Mouse (Mus musculus): Measurements from ENCODE around the gene Cd3d. TPM values are rescaled to one million over a fixed set of nuclear protein-coding genes. Genes with fewer than 3 reads are reported as not detected.

Cd3d gene
- total RNA-seq, 2 experiments from 2014 or later, result 5.5 TPM; not detected in 1

- no peak for ATAC-seq (replicated peaks; ENCODE audit: low FRiP score, low TSS enrichment, poor library complexity, severe bottlenecking)
Observed at GRCm38 (mm10) chr9:44991821-44992220, 10.2 kb downstream of the Cd3d start.

- no peak for ATAC-seq (replicated peaks; ENCODE audit: low FRiP score, low TSS enrichment, poor library complexity, severe bottlenecking)
Observed at GRCm38 (mm10) chr9:44992271-44992670, 10.7 kb downstream of the Cd3d start.

DNA sequence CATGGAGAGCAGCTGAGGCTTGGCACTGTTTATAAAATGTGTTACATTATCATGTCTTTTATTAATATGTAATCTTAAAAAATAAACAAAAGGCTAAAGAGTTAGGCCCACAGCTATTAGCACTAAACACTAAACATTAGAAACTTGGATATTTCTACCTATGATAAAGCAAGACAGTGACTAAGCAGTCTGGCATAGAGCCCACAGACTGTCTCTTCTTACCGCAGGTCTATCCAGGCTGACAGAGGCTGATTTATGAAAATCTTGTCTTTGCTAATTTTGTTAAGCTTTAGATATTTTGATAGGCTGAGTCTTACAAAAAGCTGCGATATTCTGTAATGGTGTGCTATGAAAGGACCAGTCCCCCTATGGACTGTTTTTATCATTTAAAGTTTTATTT lies 11.7 kb downstream of the Cd3d start:
- ATAC-seq (replicated peaks; ENCODE audit: low FRiP score, low TSS enrichment, poor library complexity, severe bottlenecking), result 0 out of 2 replicates have a peak, but pooled peaks have one; percentile 47

DNA sequence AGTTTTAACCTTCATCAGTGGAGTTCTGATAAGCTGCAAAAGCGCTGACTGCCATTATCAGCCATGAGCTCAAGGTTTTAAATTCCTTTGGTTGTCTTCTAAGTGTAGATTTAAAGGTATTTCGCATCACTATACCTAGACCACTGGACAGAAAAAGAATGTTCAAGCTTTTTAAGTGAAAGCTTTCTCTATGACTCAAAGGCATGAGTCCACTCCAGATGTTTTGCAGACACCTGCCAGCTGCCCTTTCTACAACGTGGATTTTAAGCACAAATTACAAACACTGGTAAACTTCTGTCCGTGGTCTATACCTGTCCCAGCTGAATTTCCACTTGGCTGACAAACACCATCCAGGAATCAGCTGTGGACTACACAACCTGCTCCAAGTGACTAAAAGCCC lies 13.4 kb downstream of the Cd3d start:
- no peak for ATAC-seq (replicated peaks; ENCODE audit: low FRiP score, low TSS enrichment, poor library complexity, severe bottlenecking)

GRCm38 (mm10) chr9:44996590-44996989 lies 15.0 kb downstream of the Cd3d start:
- no peak for ATAC-seq (replicated peaks; ENCODE audit: low FRiP score, low TSS enrichment, poor library complexity, severe bottlenecking)

GRCm38 (mm10) chr9:44998138-44998537 lies 16.6 kb downstream of the Cd3d start:
- ATAC-seq (replicated peaks; ENCODE audit: low FRiP score, low TSS enrichment, poor library complexity, severe bottlenecking), result no peak

GRCm38 (mm10) chr9:44999171-44999570 lies 17.6 kb downstream of the Cd3d start:
- ATAC-seq (replicated peaks; ENCODE audit: low FRiP score, low TSS enrichment, poor library complexity, severe bottlenecking), result no peak

GRCm38 (mm10) chr9:44999776-45000175 lies 18.2 kb downstream of the Cd3d start:
- no peak for ATAC-seq (replicated peaks; ENCODE audit: low FRiP score, low TSS enrichment, poor library complexity, severe bottlenecking)

DNA sequence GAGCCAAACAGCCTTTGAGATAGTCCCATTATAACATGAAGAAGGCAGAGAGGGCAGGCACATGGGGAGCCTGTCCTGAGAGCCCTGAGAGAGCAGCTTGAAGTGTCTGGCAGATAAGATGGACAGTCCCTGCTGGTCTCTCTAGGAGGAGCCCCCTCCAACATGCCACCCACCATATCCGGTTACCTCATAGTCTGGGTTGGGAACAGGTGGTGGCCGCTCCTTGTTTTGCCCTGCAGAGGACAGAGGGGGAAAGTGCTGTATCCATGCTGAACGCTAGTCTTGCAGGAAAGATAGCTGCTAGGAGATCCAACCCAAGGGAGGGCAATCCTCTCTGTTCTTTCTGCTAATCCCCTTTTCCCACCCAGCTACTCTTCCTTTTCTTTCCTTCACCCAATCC lies 18.7 kb downstream of the Cd3d start:
- ATAC-seq (replicated peaks; ENCODE audit: low FRiP score, low TSS enrichment, poor library complexity, severe bottlenecking), result no peak

DNA sequence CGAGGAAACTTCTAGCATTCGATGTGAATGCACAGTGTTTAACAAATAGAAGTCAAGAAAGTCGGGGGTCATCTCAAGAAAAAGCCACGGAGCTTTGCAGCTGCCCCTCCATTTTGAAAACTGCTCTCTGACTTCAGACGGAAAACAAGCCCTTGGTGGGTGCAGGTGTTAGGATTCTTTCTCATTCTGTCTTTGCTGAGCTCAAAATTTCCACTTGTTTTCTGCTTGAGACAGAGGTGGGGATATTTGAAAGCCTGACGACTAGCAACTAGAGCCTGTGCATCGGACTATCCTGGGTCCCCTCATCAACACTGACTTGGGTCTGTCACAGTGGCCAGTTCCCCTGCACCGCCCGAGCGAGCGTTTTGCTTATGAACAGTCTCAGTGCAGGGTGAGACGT lies 25.8 kb downstream of the Cd3d start:
- no peak for ATAC-seq (replicated peaks; ENCODE audit: low FRiP score, low TSS enrichment, poor library complexity, severe bottlenecking)

DNA sequence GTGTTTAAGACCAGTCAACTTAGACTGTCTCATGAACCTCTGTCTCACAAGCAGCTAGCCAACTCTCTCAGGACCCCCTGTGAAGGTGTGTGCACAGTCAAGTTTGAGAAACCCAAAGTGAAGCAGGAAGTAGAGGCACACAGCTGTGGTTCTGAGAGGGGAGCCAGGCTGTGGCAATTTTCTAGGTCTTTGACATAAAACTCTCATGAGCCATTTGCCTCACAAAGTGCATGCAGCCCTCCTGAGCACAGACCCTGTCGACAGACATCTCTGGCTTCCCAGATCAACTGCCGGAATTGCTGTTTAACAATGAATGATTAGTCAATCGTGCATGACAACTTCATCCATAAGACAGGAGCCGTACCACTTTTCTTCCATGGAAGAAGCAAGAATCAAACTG lies 26.8 kb downstream of the Cd3d start:
- ATAC-seq (replicated peaks; ENCODE audit: low FRiP score, low TSS enrichment, poor library complexity, severe bottlenecking), result no peak

DNA sequence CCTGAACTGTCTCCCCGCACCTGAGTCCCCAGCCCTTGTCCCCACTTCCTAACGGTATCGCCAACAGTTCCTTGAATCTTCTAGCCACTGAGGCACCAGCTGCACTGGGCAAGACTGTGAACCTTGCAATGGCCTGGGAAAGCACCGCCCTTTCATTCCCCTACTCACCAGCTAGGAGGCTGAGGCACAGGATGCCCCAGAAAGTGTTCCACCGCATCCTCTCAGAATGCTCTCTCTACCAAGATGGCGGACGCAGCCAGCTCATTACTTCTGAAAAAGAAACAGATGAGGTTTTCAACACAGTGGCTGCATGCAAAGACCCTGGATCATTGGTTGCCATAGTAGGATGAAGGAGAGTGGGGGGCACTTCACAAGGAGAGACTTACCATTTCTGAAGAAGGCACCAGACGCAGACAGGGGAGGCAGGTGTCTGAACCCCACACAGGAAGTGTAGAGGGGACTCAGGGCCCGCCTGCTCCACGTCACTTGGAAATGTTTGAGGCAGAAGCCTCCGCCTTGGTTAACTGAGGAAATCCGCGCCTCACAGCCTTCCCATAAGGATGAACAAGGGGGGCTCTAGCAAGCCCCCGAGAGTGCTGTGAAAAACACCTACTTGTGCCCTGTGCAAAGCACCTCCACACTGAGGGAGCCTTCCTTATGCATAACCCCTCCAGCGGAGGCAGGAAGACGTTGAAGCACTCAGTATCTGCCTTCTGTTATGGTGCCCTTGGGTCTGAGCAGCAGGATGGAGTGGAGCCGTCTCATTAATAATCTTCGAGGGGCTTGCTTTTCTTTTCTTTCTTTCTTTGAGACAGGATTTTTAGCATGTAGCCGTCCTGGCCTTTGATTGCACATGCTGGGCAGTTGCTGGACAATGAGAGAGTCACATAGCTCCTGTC lies 27.8 kb downstream of the Cd3d start, which contains the start of gene Cd3e:
Gene Cd3e (minus strand): TSS at position 448 of the 899 bp plus-strand sequence.
- no peak for ATAC-seq (replicated peaks; ENCODE audit: low FRiP score, low TSS enrichment, poor library complexity, severe bottlenecking)

GRCm38 (mm10) chr9:45010461-45010860 lies 28.9 kb downstream of the Cd3d start:
- no peak for ATAC-seq (replicated peaks; ENCODE audit: low FRiP score, low TSS enrichment, poor library complexity, severe bottlenecking)

GRCm38 (mm10) chr9:45011291-45011690 lies 29.7 kb downstream of the Cd3d start:
- ATAC-seq (replicated peaks; ENCODE audit: low FRiP score, low TSS enrichment, poor library complexity, severe bottlenecking), result no peak

DNA sequence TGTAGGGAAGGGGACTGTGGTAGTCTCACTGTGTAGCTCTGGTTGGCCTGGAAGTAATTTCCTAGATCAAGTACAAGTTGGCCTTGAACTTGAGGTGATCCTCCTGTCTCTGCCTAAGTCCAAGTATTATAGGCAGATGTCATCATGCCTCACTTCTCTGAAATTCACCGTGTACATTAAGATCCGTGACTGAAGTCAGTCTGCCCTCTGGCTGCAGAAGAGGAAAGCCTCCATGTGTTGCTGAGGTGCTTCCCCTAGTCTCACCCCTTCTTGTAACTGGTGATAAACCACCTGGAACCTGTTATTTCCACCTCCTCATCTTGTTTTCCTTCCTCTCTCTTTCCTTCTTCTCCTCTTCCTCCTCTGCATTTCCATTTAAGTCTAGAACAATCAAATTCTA lies 33.3 kb downstream of the Cd3d start:
- no peak for ATAC-seq (replicated peaks; ENCODE audit: low FRiP score, low TSS enrichment, poor library complexity, severe bottlenecking)

DNA sequence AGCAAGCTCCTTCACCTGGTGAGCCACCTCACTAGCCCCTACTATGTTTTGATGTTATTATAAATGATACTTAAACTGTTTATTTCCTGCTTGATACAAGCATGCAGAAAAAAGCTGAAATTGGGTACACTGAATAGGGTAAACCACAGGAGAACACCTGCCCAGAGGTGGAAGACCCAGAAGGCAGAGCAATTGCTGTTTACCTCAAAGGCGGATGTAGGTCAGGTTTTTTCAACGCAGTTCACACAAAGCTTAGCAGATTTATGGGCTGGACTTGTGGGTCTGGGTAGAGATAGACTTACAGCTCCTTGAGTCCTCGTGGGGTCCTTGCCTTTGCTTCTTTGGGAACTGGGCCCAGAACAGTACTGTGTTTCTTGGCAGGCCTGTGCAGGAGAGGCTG lies 34.3 kb downstream of the Cd3d start:
- ATAC-seq (replicated peaks; ENCODE audit: low FRiP score, low TSS enrichment, poor library complexity, severe bottlenecking), result no peak

GRCm38 (mm10) chr9:45018031-45018430 lies 36.4 kb downstream of the Cd3d start:
- no peak for ATAC-seq (replicated peaks; ENCODE audit: low FRiP score, low TSS enrichment, poor library complexity, severe bottlenecking)

DNA sequence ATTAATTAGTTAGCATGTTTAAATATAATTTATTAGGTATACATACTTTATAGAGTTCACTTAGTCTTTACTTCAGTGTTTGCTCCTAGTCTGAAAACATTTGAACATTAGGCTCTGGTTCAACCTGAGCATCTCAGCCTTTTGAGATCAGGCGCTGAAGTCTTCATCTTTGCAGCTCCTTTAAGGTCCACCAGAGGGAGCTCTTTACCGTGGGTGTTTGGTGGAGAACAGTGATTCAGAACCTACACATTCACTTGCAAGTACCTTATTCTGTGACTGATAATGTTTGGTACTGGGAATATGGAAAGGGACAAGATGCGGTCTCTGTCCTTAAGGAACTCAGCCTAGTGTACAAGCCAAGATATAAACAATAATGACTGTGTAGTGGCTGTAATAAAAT lies 41.2 kb downstream of the Cd3d start:
- 0 out of 2 replicates have a peak, but pooled peaks have one; percentile 57 for ATAC-seq (replicated peaks; ENCODE audit: low FRiP score, low TSS enrichment, poor library complexity, severe bottlenecking)

- no peak for ATAC-seq (replicated peaks; ENCODE audit: low FRiP score, low TSS enrichment, poor library complexity, severe bottlenecking)
Observed at GRCm38 (mm10) chr9:45023638-45024037, 42.1 kb downstream of the Cd3d start.

DNA sequence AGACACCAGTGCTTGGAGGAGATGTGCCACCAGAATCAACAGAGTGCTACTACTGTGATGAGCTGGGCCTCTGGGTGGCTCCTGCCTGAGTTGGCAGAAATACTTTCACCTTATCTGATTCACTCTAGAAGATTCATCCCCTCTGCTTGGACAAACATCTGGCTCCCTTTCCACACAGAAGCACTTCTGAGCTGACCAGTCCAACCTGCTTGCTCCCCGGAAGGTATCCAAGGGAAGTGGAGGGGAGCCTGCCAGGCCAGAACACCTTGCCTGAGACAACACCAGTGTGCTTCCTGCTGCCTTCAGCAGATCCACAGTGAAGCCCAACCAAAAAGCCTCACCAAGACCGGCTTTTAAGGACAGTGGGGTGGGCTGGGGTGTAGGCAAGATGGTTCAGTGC lies 42.6 kb downstream of the Cd3d start:
- ATAC-seq (replicated peaks; ENCODE audit: low FRiP score, low TSS enrichment, poor library complexity, severe bottlenecking), result no peak

DNA sequence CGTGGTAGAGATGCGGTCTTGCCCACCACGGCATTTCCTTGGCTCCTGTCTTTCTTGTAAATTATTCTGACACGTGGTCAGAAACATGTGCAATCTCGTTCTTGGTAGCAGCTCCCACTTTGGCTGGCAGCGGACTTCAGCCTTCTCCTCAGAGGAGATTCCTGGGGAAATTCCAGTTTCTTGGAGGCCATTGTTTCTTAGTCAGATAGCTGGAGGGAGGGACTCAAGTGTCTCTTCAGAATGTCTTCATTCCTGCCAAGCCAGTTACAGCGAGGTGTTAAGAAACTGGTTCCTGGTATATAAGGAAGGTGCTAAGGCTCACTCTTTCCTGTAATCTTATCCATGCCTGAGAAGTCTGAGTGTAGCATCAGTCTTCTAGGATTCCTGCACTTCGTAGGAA lies 45.8 kb downstream of the Cd3d start:
- ATAC-seq (replicated peaks; ENCODE audit: low FRiP score, low TSS enrichment, poor library complexity, severe bottlenecking), result no peak

Measured in megakaryocyte-erythroid progenitor cell, adult 5-6 weeks (primary cell).